Mouse (Mus musculus): ENCODE measurements at regions not wholly inside any gene's neighbourhood (a gene's known extent, or its start where the extent isn't known, plus 50 kb on each side); places are given as distances from the start of the nearest gene placed in this dataset.

GRCm38 (mm10) chr13:56947266-56947665, 51.5 kb upstream of the Trpc7 start:
- Histone ChIP-seq H3K36me3 (ENCODE audit: control insufficient read depth, insufficient read depth) (no peaks in the 10 kb centered on the region), H3K4me2 (ENCODE audit: low read depth, low read length) (no peak overlapping the region), H3K4me3 (ENCODE audit: low read length) (no peak overlapping the region), H3K4me1 (ENCODE audit: control insufficient read depth, insufficient read depth, low read length) (no peaks in the 10 kb centered on the region), H3K27ac (ENCODE audit: low read length) (no peak overlapping the region), H3K27me3 (ENCODE audit: control insufficient read depth, insufficient read depth, low read length) (no peaks in the 10 kb centered on the region), H3K9me3 (replicated peaks; ENCODE audit: control insufficient read depth, low read length) (no peaks in the 10 kb centered on the region), H3K9ac (ENCODE audit: low read length) (no peak overlapping the region)
- ATAC-seq (replicated peaks; ENCODE audit: extremely low read depth, insufficient read depth, low FRiP score), result no peak
- WGBS, result 78% methylated on average over 7 of the region's 7 CpGs
